Mouse (Mus musculus) heart, postnatal 25 days (tissue): Measurements from ENCODE around the gene Sqstm1. TPM values are rescaled to one million over a fixed set of nuclear protein-coding genes. Genes with fewer than 3 reads are reported as not detected.

Source experiments
- DNase-seq: peaks from one replicate; pipeline ENCODE4 v3.0.0; 2022; ENCODE audit warnings: low spot score
- intact Hi-C: fragments of 180-260 bp; cut with DNase I; formaldehyde crosslinking; loops from one replicate; pipeline ENCODE4 v1.15.1; 2025
- microRNA-seq: library from miRNA; unstranded; fragments of <30 nt; microRNA quantifications from one replicate; pipeline ENCODE4 v1.2.0, GENCODE M21; 2022
- total RNA-seq, 2 experiments: library from RNA; stranded (reverse); gene quantifications; 2 replicates each; pipeline ENCODE4 v1.2.3; 2021

Sqstm1 gene
- total RNA-seq, 2 experiments from 2014 or later, result 265 to 324 TPM

GRCm38 (mm10) chr11:50149603-50150150 lies 61.0 kb downstream of the Sqstm1 start:
- DNase-seq, result no peak
- intact Hi-C loops, result no loop called here

Small RNA genes lying within 50 kb of the gene (microRNA-seq; reads per million reads assigned to microRNA genes)
- gene Mir6919, result not detected

Other genes starting within 250 kb of the Sqstm1 start
- gene Rnf130, start 185.5 kb downstream of the Sqstm1 start, total RNA-seq, result 10 to 100 TPM; 48.6 to 50.6 TPM
- gene Tbc1d9b, start 79.4 kb downstream of the Sqstm1 start, total RNA-seq, result 10 to 100 TPM; 42.9 to 43.9 TPM
- gene Mrnip, start 36.4 kb downstream of the Sqstm1 start, total RNA-seq, result 1 to 10 TPM; 2.3 to 2.7 TPM
- gene Mgat4b, start 63 bp upstream of the Sqstm1 start, total RNA-seq, result 10 to 100 TPM; 85.3 to 86.5 TPM
- gene Ltc4s, start 27.8 kb upstream of the Sqstm1 start, total RNA-seq, result 1 to 10 TPM; 4.8 to 7.8 TPM
- gene Maml1, start 81.5 kb upstream of the Sqstm1 start, total RNA-seq, result 10 to 100 TPM; 11.5 to 12.9 TPM
- gene Canx, start 114.8 kb upstream of the Sqstm1 start, total RNA-seq, result 100 to 1,000 TPM; 266 to 295 TPM
- gene Cby3, start 143.6 kb upstream of the Sqstm1 start, total RNA-seq, result not detected
- gene Hnrnph1, start 166.2 kb upstream of the Sqstm1 start, total RNA-seq, result 100 to 1,000 TPM; 102 to 128 TPM
- 10 to 100 TPM; 27.6 to 29.5 TPM for gene Rufy1, start 220.3 kb upstream of the Sqstm1 start, total RNA-seq